ENCODE assay signal across 13 mouse cellular contexts in genomic region chr7:3609082-3609481, GRCm38 (mm10). TPM values are rescaled to one million over a fixed set of nuclear protein-coding genes. Genes with fewer than 3 reads are reported as not detected.
DNase-seq lines count a peak whose midpoint lies in the region; ATAC-seq and TF ChIP-seq lines count a peak whose summit lies in the region.
"Had no signal": no experiment of that assay in that cellular context is flagged by ENCODE, and none has a peak within 500 bp of the region (broad histone marks: within the 10 kb centered on the region; RNA-seq: fewer than 3 reads in every experiment).

No protein-coding gene starts in this region.

- no peak overlapping the region; the same call in 1 of the 2 replicates for H3K9ac ChIP-seq in liver, adult 2 months (ENCODE audit: low read depth, low read length)
- H3K9ac ChIP-seq in midbrain, embryonic 15.5 days, result no peak overlapping the region
- H3K9ac ChIP-seq: embryonic facial prominence, embryonic 12.5 days; liver, embryonic 14.5 days had no signal

- TF ChIP-seq CTCF in liver, adult 2 months (IDR thresholded peaks at IDR 0.05; ENCODE audit: low read depth, low read length), result no peak

- no peaks in the 10 kb centered on the region for H3K9me3 ChIP-seq in midbrain, embryonic 15.5 days
- H3K9me3 ChIP-seq: embryonic facial prominence, embryonic 12.5 days had no signal

- peaks cover 7% of the 10 kb centered on the region for H3K4me1 ChIP-seq in liver, adult 2 months (ENCODE audit: control insufficient read depth, insufficient read depth, low read length)
- H3K4me1 ChIP-seq in midbrain, embryonic 15.5 days, result no peaks in the 10 kb centered on the region
- H3K4me1 ChIP-seq: embryonic facial prominence, embryonic 12.5 days had no signal

- no peak overlapping the region for H3K4me3 ChIP-seq in liver, adult 2 months (ENCODE audit: insufficient read depth, low read depth, low read length)
- no peak overlapping the region for H3K4me3 ChIP-seq in midbrain, embryonic 15.5 days
- H3K4me3 ChIP-seq: embryonic facial prominence, embryonic 12.5 days had no signal

- no peaks in the 10 kb centered on the region for H3K27me3 ChIP-seq in liver, adult 2 months (ENCODE audit: control insufficient read depth, insufficient read depth, low read length)
- no peaks in the 10 kb centered on the region for H3K27me3 ChIP-seq in midbrain, embryonic 15.5 days (replicated peaks)
- H3K27me3 ChIP-seq: embryonic facial prominence, embryonic 12.5 days had no signal

- peak; percentile 40 for ATAC-seq in common myeloid progenitor, adult 5-6 weeks (replicated peaks; ENCODE audit: low read depth, poor library complexity, severe bottlenecking)
- ATAC-seq in midbrain, embryonic 15.5 days (replicated peaks), result no peak
- ATAC-seq: CD4-positive, CD25-positive, alpha-beta regulatory T cell, adult 4 months had no signal

- no peak overlapping the region for H3K4me2 ChIP-seq in midbrain, embryonic 15.5 days
- H3K4me2 ChIP-seq: embryonic facial prominence, embryonic 12.5 days had no signal

- peak overlapping the region; percentile 73 for H3K27ac ChIP-seq in liver, adult 2 months (replicated peaks; ENCODE audit: insufficient read depth, low read depth, low read length)
- H3K27ac ChIP-seq in midbrain, embryonic 15.5 days, result no peak overlapping the region
- H3K27ac ChIP-seq: embryonic facial prominence, embryonic 12.5 days; liver, embryonic 14.5 days; stomach, postnatal 0 days had no signal

- no peaks in the 10 kb centered on the region for H3K36me3 ChIP-seq in liver, adult 2 months (ENCODE audit: control insufficient read depth, insufficient read depth, low read length)
- no peaks in the 10 kb centered on the region for H3K36me3 ChIP-seq in midbrain, embryonic 15.5 days (replicated peaks)
- H3K36me3 ChIP-seq: embryonic facial prominence, embryonic 12.5 days had no signal

- DNase-seq in liver, adult 2 months (ENCODE audit: extremely low read depth, low read depth, low spot score), result peak; percentile 90
- DNase-seq in liver, result no peak
- DNase-seq in heart, postnatal 4 days, result peak; percentile 86
- peak; percentile 43 for DNase-seq in ovary, adult 18-20 months (ENCODE audit: low spot score)
- DNase-seq in cerebellum, adult 9-10 months, result no peak
- no peak for DNase-seq in retina, postnatal 1 day
- DNase-seq: right cerebral cortex, adult 18-20 months had no signal

- no peak for TF ChIP-seq POLR2A in liver, adult 2 months (IDR thresholded peaks at IDR 0.05; ENCODE audit: extremely low read depth, insufficient read depth, low read length)

- no peaks in the 10 kb centered on the region for H3K79me2 ChIP-seq in liver, adult 2 months (ENCODE audit: control insufficient read depth, insufficient read depth, low read length)

- 14% methylated on average over 3 of the region's 3 CpGs for WGBS in liver, adult 2 months
- WGBS in midbrain, embryonic 15.5 days, result 65% methylated on average over 3 of the region's 3 CpGs

RNA-seq across cellular contexts. Expression of gene Oscar, which starts 6.9 kb away (rescaled TPM):
- total RNA-seq in liver, adult 2 months (2014; rRNA removed), result not detected in 2 replicates
- polyA plus RNA-seq in liver, adult 2 months (2012; rRNA removed), result 0.05 TPM in 1 of 2 replicates, not detected in the other
- total RNA-seq in common myeloid progenitor, adult 5-6 weeks (2017), result not detected in 2 replicates
- under 1 TPM; 0.52 to 0.81 TPM for total RNA-seq in heart, postnatal 4 days (2021)
- polyA plus RNA-seq in midbrain, embryonic 15.5 days (2015; fragmentation: Nextera tagmentation; extraction: Ambion mirVana), result 0.33 and 0.59 TPM in 2 replicates

RNA-seq across cellular contexts. Expression of gene Ndufa3, which starts 8.1 kb away (rescaled TPM):
- 81.8 and 106 TPM in 2 replicates for total RNA-seq in liver, adult 2 months (2014; rRNA removed)
- 380 and 395 TPM in 2 replicates for polyA plus RNA-seq in liver, adult 2 months (2012; rRNA removed)
- total RNA-seq in common myeloid progenitor, adult 5-6 weeks (2017), result 132 and 142 TPM in 2 replicates
- total RNA-seq in heart, postnatal 4 days (2021), result 1,000 to 10,000 TPM; 1,232 to 1,303 TPM
- 458 and 526 TPM in 2 replicates for polyA plus RNA-seq in midbrain, embryonic 15.5 days (2015; fragmentation: Nextera tagmentation; extraction: Ambion mirVana)

RNA-seq across cellular contexts. Expression of gene Tfpt, which starts 20.6 kb away (rescaled TPM):
- total RNA-seq in liver, adult 2 months (2014; rRNA removed), result 4.3 and 4.8 TPM in 2 replicates
- polyA plus RNA-seq in liver, adult 2 months (2012; rRNA removed), result 5.2 and 5.7 TPM in 2 replicates
- total RNA-seq in common myeloid progenitor, adult 5-6 weeks (2017), result 30.3 and 32.8 TPM in 2 replicates
- total RNA-seq in heart, postnatal 4 days (2021), result 10 to 100 TPM; 18.0 to 23.0 TPM
- 38.2 and 40.7 TPM in 2 replicates for polyA plus RNA-seq in midbrain, embryonic 15.5 days (2015; fragmentation: Nextera tagmentation; extraction: Ambion mirVana)

RNA-seq across cellular contexts. Expression of gene Prpf31, which starts 20.7 kb away (rescaled TPM):
- 7.9 and 9.3 TPM in 2 replicates for total RNA-seq in liver, adult 2 months (2014; rRNA removed)
- polyA plus RNA-seq in liver, adult 2 months (2012; rRNA removed), result 9.5 and 13.0 TPM in 2 replicates
- 103 and 108 TPM in 2 replicates for total RNA-seq in common myeloid progenitor, adult 5-6 weeks (2017)
- 10 to 100 TPM; 37.5 to 40.3 TPM for total RNA-seq in heart, postnatal 4 days (2021)
- polyA plus RNA-seq in midbrain, embryonic 15.5 days (2015; fragmentation: Nextera tagmentation; extraction: Ambion mirVana), result 93.2 and 96.7 TPM in 2 replicates

RNA-seq across cellular contexts. Expression of gene Cnot3, which starts 36.0 kb away (rescaled TPM):
- 4.2 and 6.4 TPM in 2 replicates for total RNA-seq in liver, adult 2 months (2014; rRNA removed)
- polyA plus RNA-seq in liver, adult 2 months (2012; rRNA removed), result 22.3 and 29.3 TPM in 2 replicates
- total RNA-seq in common myeloid progenitor, adult 5-6 weeks (2017), result 22.7 and 48.4 TPM in 2 replicates
- total RNA-seq in heart, postnatal 4 days (2021), result 10 to 100 TPM; 37.9 to 38.3 TPM
- polyA plus RNA-seq in midbrain, embryonic 15.5 days (2015; fragmentation: Nextera tagmentation; extraction: Ambion mirVana), result 47.6 and 48.4 TPM in 2 replicates

Comparison
In these comparisons a context has a peak if more than half of its experiments do, and no peak if none do; other contexts are left out.
1. DNase-seq: peak in liver, adult 2 months (single experiment), heart, postnatal 4 days (single experiment) and ovary, adult 18-20 months (single experiment); none in liver (single experiment), cerebellum, adult 9-10 months (single experiment) and retina, postnatal 1 day (single experiment).